Mouse (Mus musculus) thymus, adult 2 months (tissue): ENCODE data around the gene Sec14l3. TPM values are rescaled to one million over a fixed set of nuclear protein-coding genes. Genes with fewer than 3 reads are reported as not detected.

ENCODE experiments used
- DNase-seq: peaks from one replicate; pipeline ENCODE4 v3.0.0; 2021
- H3K27ac ChIP-seq: fragments of 200-500 bp; 2 replicates; pipeline ENCODE4 v1.5.1; 2012; ENCODE audit warnings: low read length, control low read depth; ENCODE audit not compliant: control insufficient read depth, insufficient read depth
- H3K27me3 ChIP-seq: fragments of 200-500 bp; 2 replicates; pipeline ENCODE4 v1.6.1; 2012; ENCODE audit warnings: mild to moderate bottlenecking, low read length, moderate library complexity, mixed read lengths; ENCODE audit not compliant: control insufficient read depth, insufficient read depth
- H3K36me3 ChIP-seq: fragments of 200-500 bp; 2 replicates; pipeline ENCODE4 v1.6.1; 2012; ENCODE audit warnings: mild to moderate bottlenecking, low read length, moderate library complexity; ENCODE audit not compliant: control insufficient read depth, insufficient read depth
- H3K4me1 ChIP-seq: fragments of 200-500 bp; replicated peaks from 2 replicates; pipeline ENCODE4 v1.6.1; 2012; ENCODE audit warnings: low read length; ENCODE audit not compliant: control insufficient read depth, insufficient read depth
- H3K4me3 ChIP-seq: fragments of 200-500 bp; 2 replicates; pipeline ENCODE4 v1.5.1; 2012; ENCODE audit warnings: mild to moderate bottlenecking, low read length, control low read depth, moderate library complexity; ENCODE audit not compliant: control insufficient read depth, insufficient read depth
- CTCF ChIP-seq: fragments of 200-500 bp; IDR thresholded peaks from 2 replicates; pipeline ENCODE4 v1.5.1; 2012; ENCODE audit warnings: mild to moderate bottlenecking, control low read depth, low read length, moderate library complexity, borderline replicate concordance; ENCODE audit not compliant: control insufficient read depth, poor library complexity, insufficient read depth; ENCODE audit errors: extremely low read depth
- POLR2A ChIP-seq: fragments of 200-500 bp; IDR thresholded peaks from 2 replicates; pipeline ENCODE4 v1.6.1; 2012; ENCODE audit warnings: mild to moderate bottlenecking, low read length, control low read depth, moderate library complexity; ENCODE audit not compliant: control insufficient read depth, poor library complexity, insufficient read depth; ENCODE audit errors: extremely low read depth
- WGBS: fragments of 180-500 bp; shearing (Covaris S2); methylation state at CpG from one replicate; pipeline ENCODE4 v1.1.7; 2018; 5-methylcytosine and 5-hydroxymethylcytosine counted together
- polyA plus RNA-seq: library from polyadenylated mRNA; depleted of rRNA; stranded (reverse); fragments of >200 nt; gene quantifications from 2 replicates; pipeline ENCODE4 v1.2.3, GENCODE M21; 2012

Gene Sec14l3
- polyA plus RNA-seq, 1 experiment = 0.49 TPM

DNA sequence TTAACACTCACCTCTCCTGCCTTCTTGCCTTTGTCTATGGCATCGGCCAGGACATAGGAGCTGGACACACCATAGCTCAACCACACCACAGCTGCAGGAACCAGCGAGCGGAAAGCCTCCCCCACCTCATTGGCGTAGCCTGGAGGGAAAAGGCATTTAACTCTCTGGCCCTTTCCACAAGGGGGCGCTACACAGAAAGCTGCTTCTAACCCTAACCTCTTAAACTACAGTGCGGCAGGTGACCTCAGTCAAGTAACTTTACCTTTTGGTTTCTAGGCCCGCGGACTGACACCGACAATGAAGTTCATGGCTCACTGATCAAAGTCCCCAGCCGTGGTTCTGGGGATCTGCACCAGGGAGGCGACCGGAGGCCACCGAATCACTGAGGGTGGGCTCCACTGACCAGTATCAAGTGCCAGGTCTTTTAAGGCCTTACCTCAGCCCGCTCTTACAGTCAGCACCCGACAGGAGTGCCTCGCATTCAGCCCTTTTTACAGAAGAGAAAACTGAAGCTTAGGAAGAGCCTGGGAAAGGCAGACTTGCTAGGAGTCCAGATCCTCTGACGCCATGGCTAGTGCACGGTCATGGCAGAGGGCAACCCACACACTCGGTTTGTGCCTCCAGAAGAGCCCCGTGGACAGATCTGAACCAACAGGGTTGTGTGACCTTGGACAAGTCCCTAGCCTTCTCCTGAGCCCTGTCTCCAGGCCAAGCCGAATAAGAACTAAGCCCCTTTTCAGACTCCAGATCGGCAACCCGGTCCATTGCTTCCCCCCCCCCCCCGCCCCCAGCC, 29.9 kb downstream of the Sec14l3 start:
- TF ChIP-seq CTCF (peak; percentile 73; the same call in 1 of the 2 replicates), POLR2A (no peak)
- Histone ChIP-seq H3K36me3 (no peaks in the 10 kb centered on the region), H3K4me1 (peaks cover 20% of the 10 kb centered on the region), H3K4me3 (peak overlapping the region; percentile 2), H3K27me3 (no peaks in the 10 kb centered on the region), H3K27ac (no peak overlapping the region)
- 9% methylated on average over 24 of the region's 24 CpGs for WGBS
- peak; percentile 60 for DNase-seq

DNA sequence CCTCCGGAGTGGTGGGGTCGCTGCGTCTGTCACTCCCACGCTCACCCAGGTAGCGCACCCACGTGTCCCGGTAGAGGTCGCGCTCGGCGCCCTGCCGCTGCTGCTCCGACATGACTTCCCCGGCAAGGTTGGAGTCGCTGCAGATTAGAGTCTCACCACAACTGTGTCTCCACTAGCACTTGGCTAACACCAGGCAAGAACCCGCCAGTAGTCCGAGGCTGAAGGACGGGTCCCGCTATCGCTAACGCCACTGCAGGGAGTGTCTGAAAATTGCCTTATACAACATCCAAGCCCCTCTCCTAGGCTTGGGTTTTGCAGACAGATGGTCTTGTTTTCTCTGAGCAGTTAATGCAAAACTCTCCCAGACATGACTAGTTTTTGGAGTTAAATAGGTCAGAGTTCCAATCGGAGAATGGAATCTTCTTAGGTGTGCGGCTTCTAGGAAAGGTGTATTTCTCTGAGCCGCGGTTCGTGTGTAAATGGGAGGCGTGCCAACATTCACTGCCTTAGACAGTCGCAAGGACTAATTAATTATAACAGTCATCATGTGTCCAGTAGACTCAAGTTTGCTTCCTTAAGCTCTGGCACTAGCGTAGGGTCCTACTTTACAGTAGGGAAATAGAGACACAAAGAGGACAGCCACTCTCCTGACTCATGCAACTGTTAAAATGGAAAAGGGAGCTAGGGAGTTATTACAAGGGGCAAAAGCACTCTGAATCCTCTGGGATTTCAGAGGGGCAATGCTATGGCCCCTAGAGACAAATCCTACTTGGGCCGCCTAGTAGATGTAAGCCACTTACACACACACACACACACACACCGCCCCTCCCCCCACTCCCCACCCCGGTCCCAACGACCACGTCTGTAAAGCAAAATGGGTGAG, 30.8 kb downstream of the Sec14l3 start, which contains the start of gene Mtfp1:
Gene Mtfp1 (minus strand): TSS at position 275 of the 883 bp plus-strand sequence.
- Histone ChIP-seq H3K27ac (peak within 1 kb of the TSS; percentile 42), H3K4me1 (peaks cover 20% of the 10 kb centered on the region), H3K36me3 (no peaks in the 10 kb centered on the region), H3K27me3 (no peaks in the 10 kb centered on the region), H3K4me3 (peak within 1 kb of the TSS; percentile 65)
- 11% methylated on average over 34 of the region's 34 CpGs for WGBS
- TF ChIP-seq CTCF = no peak
- no peak for TF ChIP-seq POLR2A
- peak; percentile 70 for DNase-seq

GRCm38 (mm10) chr11:4096054-4096984, 31.7 kb downstream of the Sec14l3 start:
- Histone ChIP-seq H3K36me3 (no peaks in the 10 kb centered on the region), H3K27ac (peak overlapping the region; percentile 42), H3K27me3 (no peaks in the 10 kb centered on the region), H3K4me1 (peaks cover 20% of the 10 kb centered on the region), H3K4me3 (peak overlapping the region; percentile 65)
- peak; percentile 94 for DNase-seq
- 5% methylated on average over 45 of the region's 45 CpGs for WGBS
- TF ChIP-seq POLR2A (peak; percentile 86), CTCF (no peak)

DNA sequence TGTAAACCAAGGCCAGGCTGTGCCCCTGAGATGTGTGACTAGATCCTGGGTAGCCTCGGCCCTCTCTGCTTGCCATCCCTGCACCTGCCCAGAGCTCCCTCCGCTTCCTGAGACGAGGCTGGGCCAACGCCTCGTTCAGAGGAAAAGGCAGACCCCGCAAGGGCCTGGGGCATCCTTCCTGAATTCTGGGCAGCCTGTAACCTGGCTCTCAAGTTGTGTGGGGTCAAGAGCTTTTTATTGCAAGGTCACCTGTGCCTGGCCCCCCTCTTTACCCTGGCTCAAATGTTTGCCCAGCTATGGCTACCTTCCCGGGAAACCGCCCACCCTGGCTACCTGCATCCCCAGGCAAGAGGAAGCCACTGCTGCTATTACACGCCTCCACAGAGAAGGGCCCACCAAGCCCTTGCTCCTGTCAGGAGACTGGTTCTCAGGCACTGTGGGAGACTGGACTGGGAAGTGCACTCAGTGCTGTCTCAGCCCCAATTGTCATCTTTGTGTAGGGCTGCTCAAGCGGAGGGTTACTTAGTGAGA, 32.5 kb downstream of the Sec14l3 start:
- Histone ChIP-seq H3K27me3 (no peaks in the 10 kb centered on the region), H3K4me1 (peaks cover 20% of the 10 kb centered on the region), H3K36me3 (no peaks in the 10 kb centered on the region), H3K4me3 (peak overlapping the region; percentile 39), H3K27ac (0 out of 2 replicates have a peak overlapping the region, but pooled peaks have one; percentile 7)
- peak; percentile 32 for DNase-seq
- TF ChIP-seq POLR2A (no peak), CTCF (no peak)
- 38% methylated on average over 10 of the region's 10 CpGs for WGBS

- peak; percentile 39; the same call in 1 of the 2 replicates for TF ChIP-seq CTCF
- no peak for TF ChIP-seq POLR2A
- peaks cover 20% of the 10 kb centered on the region for H3K4me1 ChIP-seq
- DNase-seq = peak; percentile 48
- H3K27me3 ChIP-seq = no peaks in the 10 kb centered on the region
- 54% methylated on average over 8 of the region's 8 CpGs for WGBS
- H3K36me3 ChIP-seq = no peaks in the 10 kb centered on the region
- H3K27ac ChIP-seq = no peak overlapping the region
- H3K4me3 ChIP-seq = no peak overlapping the region
Measured at GRCm38 (mm10) chr11:4098120-4098519, 33.5 kb downstream of the Sec14l3 start.
